Mouse (Mus musculus) embryonic fibroblast, embryonic 13.5 days (primary cell): ENCODE data around the gene Myl4.

Experiments used
- CTCF ChIP-seq: IDR thresholded peaks from 2 replicates; pipeline ENCODE4 v1.5.1; 2011; ENCODE audit warnings: mild to moderate bottlenecking, control low read depth, low read length, moderate library complexity, borderline replicate concordance; ENCODE audit not compliant: insufficient read depth
- POLR2A ChIP-seq: IDR thresholded peaks from 2 replicates; pipeline ENCODE4 v1.6.1; 2011; ENCODE audit warnings: low read depth, mild to moderate bottlenecking, control low read depth, low read length, moderate library complexity

- TF ChIP-seq POLR2A = no peak
- no peak for TF ChIP-seq CTCF
These were observed 24.5 kb upstream of the Myl4 start for GRCm38 (mm10) chr11:104525935-104526334.
